Mouse (Mus musculus): ENCODE results near the gene Fdxacb1. TPM values are rescaled to one million over a fixed set of nuclear protein-coding genes. Genes with fewer than 3 reads are reported as not detected.
A peak's percentile ranks its signal among the peaks of the same experiment; 100 is the strongest.

Fdxacb1 gene
- polyA plus RNA-seq, 1 experiment from 2014 or later: 10.6 TPM

GRCm38 (mm10) chr9:50742261-50742660 is 25.8 kb upstream of the Fdxacb1 start:
- Histone ChIP-seq H3K9ac (ENCODE audit: low read length) (no peak overlapping the region), H3K4me3 (ENCODE audit: low read depth, low read length) (no peak overlapping the region), H3K9me3 (ENCODE audit: control insufficient read depth, low read length) (no peaks in the 10 kb centered on the region), H3K27ac (ENCODE audit: low read depth, low read length) (no peak overlapping the region), H3K4me1 (ENCODE audit: control insufficient read depth, insufficient read depth, low read length) (no peaks in the 10 kb centered on the region), H3K4me2 (ENCODE audit: low read depth) (no peak overlapping the region), H3K27me3 (ENCODE audit: control insufficient read depth, insufficient read depth, low read length) (no peaks in the 10 kb centered on the region), H3K36me3 (ENCODE audit: control insufficient read depth, insufficient read depth, low read length) (no peaks in the 10 kb centered on the region)
- no peak for ATAC-seq (ENCODE audit: insufficient read depth, low FRiP score, low TSS enrichment)
- whole genome bisulfite sequencing: 88% methylated on average over 3 of the region's 3 CpGs
- no peak for DNase-seq (ENCODE audit: low spot score)

GRCm38 (mm10) chr9:50742744-50743143 is 25.3 kb upstream of the Fdxacb1 start:
- no peaks in the 10 kb centered on the region for H3K4me1 ChIP-seq (ENCODE audit: control insufficient read depth, insufficient read depth, low read length)
- 82% methylated on average over 2 of the region's 2 CpGs for WGBS
- H3K9ac ChIP-seq (ENCODE audit: low read length): no peak overlapping the region
- H3K9me3 ChIP-seq (ENCODE audit: control insufficient read depth, low read length): no peaks in the 10 kb centered on the region
- H3K27ac ChIP-seq (ENCODE audit: low read depth, low read length): no peak overlapping the region
- H3K4me2 ChIP-seq (ENCODE audit: low read depth): no peak overlapping the region
- H3K27me3 ChIP-seq (ENCODE audit: control insufficient read depth, insufficient read depth, low read length): no peaks in the 10 kb centered on the region
- H3K36me3 ChIP-seq (ENCODE audit: control insufficient read depth, insufficient read depth, low read length): no peaks in the 10 kb centered on the region
- DNase-seq (ENCODE audit: low spot score) (no peak), ATAC-seq (ENCODE audit: insufficient read depth, low FRiP score, low TSS enrichment) (no peak)
- no peak overlapping the region for H3K4me3 ChIP-seq (ENCODE audit: low read depth, low read length)

- H3K27ac ChIP-seq (ENCODE audit: low read depth, low read length): no peak overlapping the region
- H3K9me3 ChIP-seq (ENCODE audit: control insufficient read depth, low read length): no peaks in the 10 kb centered on the region
- H3K27me3 ChIP-seq (ENCODE audit: control insufficient read depth, insufficient read depth, low read length): no peaks in the 10 kb centered on the region
- peak overlapping the region; percentile 1; the same call in 1 of the 2 replicates for H3K9ac ChIP-seq (ENCODE audit: low read length)
- ATAC-seq (ENCODE audit: insufficient read depth, low FRiP score, low TSS enrichment) (no peak), DNase-seq (ENCODE audit: low spot score) (no peak)
- H3K4me2 ChIP-seq (ENCODE audit: low read depth): peak overlapping the region; percentile 30
- no peaks in the 10 kb centered on the region for H3K36me3 ChIP-seq (ENCODE audit: control insufficient read depth, insufficient read depth, low read length)
- WGBS: 12% methylated on average over 7 of the region's 7 CpGs
- H3K4me1 ChIP-seq (ENCODE audit: control insufficient read depth, insufficient read depth, low read length): no peaks in the 10 kb centered on the region
- peak overlapping the region; percentile 9; the same call in 1 of the 2 replicates for H3K4me3 ChIP-seq (ENCODE audit: low read depth, low read length)
Observed at GRCm38 (mm10) chr9:50745806-50746205, 22.2 kb upstream of the Fdxacb1 start.

GRCm38 (mm10) chr9:50746214-50746677 is 21.8 kb upstream of the Fdxacb1 start, which contains the start of gene 2310030G06Rik:
Gene 2310030G06Rik (minus strand): TSS chr9:50746536.
- H3K9me3 ChIP-seq (ENCODE audit: control insufficient read depth, low read length): no peaks in the 10 kb centered on the region
- H3K27ac ChIP-seq (ENCODE audit: low read depth, low read length): no peak within 1 kb of the TSS
- H3K4me2 ChIP-seq (ENCODE audit: low read depth): peak within 1 kb of the TSS; percentile 30
- peak within 1 kb of the TSS; percentile 1; the same call in 1 of the 2 replicates for H3K9ac ChIP-seq (ENCODE audit: low read length)
- 2% methylated on average over 19 of the region's 19 CpGs for WGBS
- DNase-seq (ENCODE audit: low spot score) (peak; percentile 51), ATAC-seq (ENCODE audit: insufficient read depth, low FRiP score, low TSS enrichment) (no peak)
- H3K4me1 ChIP-seq (ENCODE audit: control insufficient read depth, insufficient read depth, low read length): no peaks in the 10 kb centered on the region
- H3K36me3 ChIP-seq (ENCODE audit: control insufficient read depth, insufficient read depth, low read length): no peaks in the 10 kb centered on the region
- no peaks in the 10 kb centered on the region for H3K27me3 ChIP-seq (ENCODE audit: control insufficient read depth, insufficient read depth, low read length)
- H3K4me3 ChIP-seq (ENCODE audit: low read depth, low read length): peak within 1 kb of the TSS; percentile 9; the same call in 1 of the 2 replicates

- Histone ChIP-seq H3K4me1 (ENCODE audit: control insufficient read depth, insufficient read depth, low read length) (no peaks in the 10 kb centered on the region), H3K9ac (ENCODE audit: low read length) (no peak overlapping the region), H3K27me3 (ENCODE audit: control insufficient read depth, insufficient read depth, low read length) (no peaks in the 10 kb centered on the region), H3K27ac (ENCODE audit: low read depth, low read length) (no peak overlapping the region), H3K9me3 (ENCODE audit: control insufficient read depth, low read length) (no peaks in the 10 kb centered on the region), H3K4me2 (ENCODE audit: low read depth) (no peak overlapping the region), H3K4me3 (ENCODE audit: low read depth, low read length) (no peak overlapping the region), H3K36me3 (ENCODE audit: control insufficient read depth, insufficient read depth, low read length) (no peaks in the 10 kb centered on the region)
- WGBS: 77% methylated on average over 6 of the region's 6 CpGs
- ATAC-seq (ENCODE audit: insufficient read depth, low FRiP score, low TSS enrichment) (no peak), DNase-seq (ENCODE audit: low spot score) (no peak)
Observed at GRCm38 (mm10) chr9:50750706-50751105, 17.3 kb upstream of the Fdxacb1 start.

- Histone ChIP-seq H3K27ac (ENCODE audit: low read depth, low read length) (no peak within 1 kb of the TSS), H3K9ac (ENCODE audit: low read length) (no peak within 1 kb of the TSS), H3K4me2 (ENCODE audit: low read depth) (no peak within 1 kb of the TSS), H3K27me3 (ENCODE audit: control insufficient read depth, insufficient read depth, low read length) (no peaks in the 10 kb centered on the region), H3K36me3 (ENCODE audit: control insufficient read depth, insufficient read depth, low read length) (no peaks in the 10 kb centered on the region), H3K4me1 (ENCODE audit: control insufficient read depth, insufficient read depth, low read length) (no peaks in the 10 kb centered on the region), H3K4me3 (ENCODE audit: low read depth, low read length) (no peak within 1 kb of the TSS), H3K9me3 (ENCODE audit: control insufficient read depth, low read length) (no peaks in the 10 kb centered on the region)
- DNase-seq (ENCODE audit: low spot score) (no peak), ATAC-seq (ENCODE audit: insufficient read depth, low FRiP score, low TSS enrichment) (no peak)
- WGBS: 75% methylated on average over 22 of the region's 22 CpGs
Observed at GRCm38 (mm10) chr9:50751323-50751722, 16.7 kb upstream of the Fdxacb1 start, which contains the start of gene Cryab. Gene Cryab (plus strand): TSS chr9:50751325.

- H3K4me2 ChIP-seq (ENCODE audit: low read depth): no peak within 1 kb of the TSS
- DNase-seq (ENCODE audit: low spot score) (no peak), ATAC-seq (ENCODE audit: insufficient read depth, low FRiP score, low TSS enrichment) (no peak)
- H3K27ac ChIP-seq (ENCODE audit: low read depth, low read length): no peak within 1 kb of the TSS
- H3K9ac ChIP-seq (ENCODE audit: low read length): no peak within 1 kb of the TSS
- H3K36me3 ChIP-seq (ENCODE audit: control insufficient read depth, insufficient read depth, low read length): no peaks in the 10 kb centered on the region
- no peak within 1 kb of the TSS for H3K4me3 ChIP-seq (ENCODE audit: low read depth, low read length)
- WGBS: 76% methylated on average over 14 of the region's 14 CpGs
- H3K27me3 ChIP-seq (ENCODE audit: control insufficient read depth, insufficient read depth, low read length): no peaks in the 10 kb centered on the region
- no peaks in the 10 kb centered on the region for H3K9me3 ChIP-seq (ENCODE audit: control insufficient read depth, low read length)
- no peaks in the 10 kb centered on the region for H3K4me1 ChIP-seq (ENCODE audit: control insufficient read depth, insufficient read depth, low read length)
Observed at GRCm38 (mm10) chr9:50752054-50752602, 15.9 kb upstream of the Fdxacb1 start, which contains the start of gene Hspb2. Gene Hspb2 (minus strand): TSS chr9:50752354.

- WGBS: 75% methylated on average over 17 of the region's 17 CpGs
- Histone ChIP-seq H3K27me3 (ENCODE audit: control insufficient read depth, insufficient read depth, low read length) (no peaks in the 10 kb centered on the region), H3K4me2 (ENCODE audit: low read depth) (no peak overlapping the region), H3K4me3 (ENCODE audit: low read depth, low read length) (no peak overlapping the region), H3K9me3 (ENCODE audit: control insufficient read depth, low read length) (no peaks in the 10 kb centered on the region), H3K27ac (ENCODE audit: low read depth, low read length) (no peak overlapping the region), H3K36me3 (ENCODE audit: control insufficient read depth, insufficient read depth, low read length) (no peaks in the 10 kb centered on the region), H3K4me1 (ENCODE audit: control insufficient read depth, insufficient read depth, low read length) (no peaks in the 10 kb centered on the region), H3K9ac (ENCODE audit: low read length) (no peak overlapping the region)
- no peak for ATAC-seq (ENCODE audit: insufficient read depth, low FRiP score, low TSS enrichment)
- no peak for DNase-seq (ENCODE audit: low spot score)
Observed at GRCm38 (mm10) chr9:50752784-50753615, 15.0 kb upstream of the Fdxacb1 start.

Measured in neural tube, embryonic 11.5 days (tissue).